Mouse (Mus musculus): ENCODE data around the gene Atxn2l.

Gene Atxn2l

DNA sequence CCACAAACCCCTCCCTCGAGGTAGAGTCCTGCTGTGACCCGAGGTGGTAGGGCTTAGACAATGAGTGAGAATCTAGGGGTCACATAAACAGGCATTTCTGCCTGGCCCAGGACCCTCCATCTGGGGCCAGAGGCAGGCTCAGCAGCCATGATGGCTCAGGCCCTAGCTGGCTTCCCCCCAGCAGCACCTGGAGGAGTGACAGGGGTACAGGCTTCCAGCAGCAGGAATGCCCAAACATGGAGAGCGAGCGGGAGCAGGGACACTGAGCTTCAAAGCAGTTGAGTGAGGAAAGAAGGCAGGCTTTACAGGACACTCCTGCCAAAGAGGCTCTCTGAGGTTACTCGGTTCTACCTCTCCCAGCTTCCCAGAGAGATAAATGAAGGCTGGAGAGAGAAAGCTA is 38.4 kb downstream of the Atxn2l start:
- CTCF ChIA-PET, result interaction anchor here (0.6 kb wide), 1 partner anchor 62 kb away, joined by 8 read pairs; no protein-coding TSS in a partner anchor

DNA sequence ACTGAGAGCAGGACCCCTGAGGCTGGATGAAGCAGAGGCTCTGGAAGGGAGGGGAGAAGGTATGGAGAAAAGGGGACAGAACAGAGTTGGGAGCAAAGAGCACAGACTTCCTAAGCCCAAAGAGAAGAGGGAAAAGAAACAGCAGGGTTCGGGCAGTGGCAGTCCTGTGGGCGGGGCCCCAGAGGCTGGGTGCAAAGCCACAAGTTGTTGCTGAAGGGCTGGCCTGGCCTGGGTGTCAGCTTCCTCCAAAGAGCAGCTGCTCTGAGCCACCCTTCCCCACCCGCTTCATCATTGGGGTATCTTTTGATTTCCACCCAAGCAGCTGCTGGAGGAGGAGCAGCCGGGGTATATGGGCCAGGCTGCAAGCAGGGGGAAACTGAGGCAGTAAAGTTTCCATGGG is 39.1 kb downstream of the Atxn2l start:
- CTCF ChIA-PET, result interaction anchor here (0.5 to 0.6 kb wide), 2 partner anchors 63 to 134 kb away, joined by 5 to 8 read pairs; no protein-coding TSS in a partner anchor

DNA sequence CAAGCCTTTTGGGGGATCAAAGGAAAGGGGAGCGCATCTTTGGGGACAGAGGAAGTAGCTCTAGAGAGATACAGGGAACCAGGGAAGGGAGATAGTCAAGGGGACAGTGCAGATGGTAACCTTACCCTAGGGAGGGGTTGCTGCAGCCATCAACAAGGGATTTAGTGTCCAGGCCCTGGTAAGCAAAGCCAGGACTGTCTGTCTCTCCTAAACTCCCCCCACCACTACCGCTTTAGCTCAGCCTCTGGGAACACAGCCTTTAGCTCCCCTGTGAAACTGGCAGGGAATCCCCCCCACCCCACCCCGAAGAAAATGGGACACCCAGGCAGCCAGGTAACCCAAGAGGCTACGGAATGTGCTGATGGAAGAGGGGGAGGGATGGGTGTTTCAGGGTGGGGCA is 39.7 kb downstream of the Atxn2l start:
- CTCF ChIA-PET, result interaction anchor here (0.7 kb wide), 1 partner anchor 24 kb away, joined by 3 read pairs; no protein-coding TSS in a partner anchor

DNA sequence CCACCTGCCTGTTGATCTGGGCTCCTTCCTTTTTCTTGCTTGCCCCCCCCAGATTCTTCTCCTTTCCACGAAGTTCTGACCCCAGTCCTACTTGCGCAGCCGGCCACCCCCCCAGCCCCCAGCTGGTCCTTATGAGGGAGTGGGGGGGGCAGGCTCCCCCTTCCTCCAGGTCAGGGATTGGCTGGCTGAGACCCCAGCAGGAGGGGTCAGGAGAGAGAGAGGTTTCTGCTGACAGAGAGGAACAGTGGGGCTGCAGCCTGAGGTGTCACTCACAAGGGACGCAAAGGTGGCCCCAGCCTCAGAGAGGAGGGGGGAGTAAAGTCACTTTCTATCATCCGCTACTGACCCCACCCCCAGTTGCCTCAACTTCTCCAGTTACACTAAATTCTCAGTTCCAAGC is 40.2 kb downstream of the Atxn2l start, which contains the start of gene Atp2a1:
Gene Atp2a1, minus strand, starts transcription at position 105 of the 400 bp plus-strand sequence.
- CTCF ChIA-PET, result interaction anchor here (0.7 kb wide), 1 partner anchor 25 kb away, joined by 3 read pairs; no protein-coding TSS in a partner anchor

DNA sequence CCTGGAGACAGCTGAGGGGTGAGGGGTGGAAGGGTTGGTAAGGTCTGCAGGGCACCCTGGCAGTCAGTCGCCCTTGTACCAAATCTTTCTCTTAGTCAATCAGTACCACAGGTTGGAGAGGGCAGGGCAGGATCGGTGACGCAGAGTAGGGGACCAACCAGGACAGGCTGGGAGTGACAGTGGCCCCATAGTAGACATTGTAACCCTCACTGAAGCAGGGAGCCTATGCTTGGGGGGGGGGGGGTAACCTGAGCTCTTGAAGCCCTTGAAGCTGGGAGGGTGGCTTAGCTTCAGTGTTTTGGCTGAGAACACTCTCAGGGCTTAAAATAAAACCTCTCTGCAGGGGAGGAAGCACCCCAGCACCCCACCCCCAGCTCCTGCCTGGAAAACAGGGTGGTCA is 41.6 kb downstream of the Atxn2l start:
- CTCF ChIA-PET, result interaction anchor here (0.6 kb wide), 1 partner anchor 349 kb away, joined by 3 read pairs; no protein-coding TSS in a partner anchor

DNA sequence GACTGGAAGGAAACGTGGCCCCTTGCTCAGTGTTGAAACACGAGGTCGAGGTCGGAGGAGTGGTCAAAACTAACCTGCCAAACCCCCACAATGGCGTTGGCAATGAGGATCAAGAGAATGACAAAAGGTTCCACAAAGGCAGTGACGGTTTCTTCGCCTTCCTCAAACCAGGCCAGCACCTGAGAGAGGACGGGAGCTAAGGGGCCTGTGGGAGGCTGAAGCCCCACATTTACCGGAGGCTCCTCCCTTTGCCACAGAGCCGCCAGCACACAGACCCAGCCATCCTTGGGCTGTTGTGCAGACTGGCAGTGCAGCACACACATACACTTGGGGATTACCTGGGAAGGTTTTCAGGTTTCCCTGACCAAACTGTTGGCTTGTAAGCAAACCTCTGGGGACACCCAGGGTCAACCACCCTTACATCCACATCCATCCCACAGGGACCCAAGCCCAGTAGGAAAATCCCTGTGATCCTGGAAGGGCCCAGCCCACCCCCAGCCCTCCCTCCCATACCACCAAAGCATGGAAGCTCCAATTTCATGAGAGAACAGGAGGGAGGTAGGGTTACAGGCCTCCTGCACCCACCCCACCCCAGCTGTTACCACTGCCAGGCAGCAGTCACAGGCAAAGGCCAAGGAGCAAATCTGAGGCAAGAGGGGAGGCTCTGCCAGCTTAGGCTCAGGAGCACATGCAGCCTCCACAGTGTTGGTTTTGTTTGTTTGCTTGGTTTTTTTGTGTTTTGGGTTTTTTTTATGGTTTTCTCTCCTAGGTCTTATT is 42.4 kb downstream of the Atxn2l start:
- CTCF ChIA-PET, result no interaction called here

DNA sequence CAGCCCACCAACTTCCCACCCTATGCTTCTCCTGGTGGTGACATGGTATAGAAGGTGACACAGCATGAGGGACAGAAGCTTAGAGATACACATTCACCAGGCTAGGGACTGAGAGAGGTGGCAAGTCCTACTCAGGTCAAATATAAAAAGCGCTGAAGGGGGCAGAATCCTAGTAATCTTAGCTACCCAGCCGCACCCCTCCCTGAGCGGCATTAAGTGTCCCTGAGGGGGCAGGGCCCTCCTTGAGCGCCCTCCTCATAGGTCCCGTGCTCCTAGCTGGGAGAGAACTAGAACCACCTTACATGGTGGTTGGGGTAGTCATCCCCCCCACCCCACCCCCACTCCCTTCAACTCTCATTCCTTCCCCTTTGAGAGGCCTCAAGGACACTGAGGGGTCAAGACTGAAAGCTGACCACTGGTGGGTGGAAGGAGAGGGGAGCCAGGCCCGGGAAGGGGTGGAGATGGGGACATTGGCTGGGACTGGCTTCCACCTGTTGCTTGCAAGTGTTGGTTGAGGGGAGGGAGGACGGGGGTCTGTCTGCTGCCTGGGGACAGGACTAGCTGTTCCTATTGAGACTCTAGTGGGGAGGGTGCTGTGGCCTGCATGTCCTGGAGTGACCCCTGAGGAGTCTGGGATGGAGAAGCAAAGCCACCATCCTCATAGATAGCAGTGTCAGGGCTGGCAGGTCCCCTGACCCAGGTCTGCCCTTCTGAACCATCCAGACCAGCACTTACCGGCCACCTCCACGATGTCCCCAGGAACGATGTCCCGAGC is 44.2 kb downstream of the Atxn2l start:
- CTCF ChIA-PET, result no interaction called here

DNA sequence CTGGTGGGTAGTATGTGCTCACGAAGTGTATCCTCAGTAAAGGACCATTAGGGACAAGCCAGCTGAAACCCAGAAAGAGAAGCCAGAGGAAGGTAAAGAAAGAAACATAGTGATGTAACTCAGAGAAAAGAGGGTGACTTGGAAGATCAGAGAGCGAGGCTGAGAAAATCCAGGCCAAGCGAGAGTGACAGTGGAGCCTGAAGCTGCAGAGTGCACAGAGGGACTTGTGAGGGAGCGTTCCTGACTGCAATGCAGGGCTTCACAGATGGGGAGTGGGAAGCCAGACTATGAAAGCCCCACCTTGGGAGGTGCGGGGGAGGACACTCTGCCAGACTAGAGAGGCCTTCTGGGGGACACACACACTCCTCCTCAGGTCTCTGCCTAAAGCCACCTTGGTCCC is 45.0 kb downstream of the Atxn2l start:
- CTCF ChIA-PET, result no interaction called here

DNA sequence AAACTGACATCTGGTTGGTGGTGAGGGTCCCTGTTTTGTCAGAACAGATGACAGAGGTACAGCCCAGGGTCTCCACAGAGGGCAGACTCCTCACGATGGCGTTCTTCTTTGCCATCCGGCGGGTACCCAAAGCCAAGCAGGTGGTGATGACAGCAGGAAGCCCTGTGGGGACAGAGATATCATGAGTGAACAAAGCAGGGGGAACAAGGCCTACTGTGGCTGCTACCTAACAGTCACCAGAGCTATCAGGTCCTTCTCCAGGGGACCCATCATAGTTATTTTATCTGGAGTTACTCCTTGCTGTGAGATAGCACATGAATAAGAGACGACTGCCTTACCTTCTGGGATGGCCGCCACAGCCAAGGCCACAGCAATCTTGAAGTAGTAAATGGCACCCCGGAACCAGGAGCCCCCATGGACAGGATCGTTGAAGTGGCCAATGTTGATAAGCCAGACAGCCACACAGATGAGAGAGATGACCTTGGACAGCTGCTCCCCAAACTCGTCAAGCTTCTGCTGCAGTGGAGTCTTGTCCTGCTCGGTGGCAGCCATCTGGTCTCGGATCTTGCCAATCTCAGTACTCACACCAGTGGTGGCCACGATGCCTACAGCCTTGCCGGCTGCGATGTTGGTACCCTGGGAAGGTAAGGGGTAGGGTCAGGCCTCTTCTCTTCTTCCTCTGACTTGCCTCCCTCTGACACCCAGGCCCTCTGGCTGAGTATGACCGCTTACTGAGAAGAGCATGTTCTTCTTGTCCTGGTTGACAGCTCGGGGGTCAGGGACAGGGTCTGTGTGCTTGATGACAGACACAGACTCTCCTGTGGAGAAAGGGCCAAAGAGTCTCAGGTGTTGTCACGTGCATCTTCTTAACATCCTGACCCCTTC is 46.6 kb downstream of the Atxn2l start:
- CTCF ChIA-PET, result no interaction called here

DNA sequence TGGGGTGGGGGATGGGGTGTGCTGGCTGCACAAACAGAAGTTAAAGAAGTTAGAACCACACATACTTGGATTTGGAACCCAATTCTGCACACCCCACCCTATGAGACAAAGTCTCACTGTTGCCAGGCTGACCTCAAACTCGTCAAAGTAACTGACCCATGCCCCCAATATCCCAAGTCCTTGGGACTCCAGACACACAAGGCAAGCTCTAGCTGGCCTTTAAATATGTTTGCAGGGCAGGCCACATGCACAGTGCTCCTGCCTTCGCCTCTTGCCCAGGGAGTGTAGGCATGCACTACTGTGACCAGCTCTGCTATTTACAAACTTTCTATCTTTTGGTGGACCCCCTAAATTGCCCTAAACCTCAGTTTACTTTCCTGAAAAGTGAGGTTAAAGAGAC is 48.0 kb downstream of the Atxn2l start:
- CTCF ChIA-PET, result no interaction called here

DNA sequence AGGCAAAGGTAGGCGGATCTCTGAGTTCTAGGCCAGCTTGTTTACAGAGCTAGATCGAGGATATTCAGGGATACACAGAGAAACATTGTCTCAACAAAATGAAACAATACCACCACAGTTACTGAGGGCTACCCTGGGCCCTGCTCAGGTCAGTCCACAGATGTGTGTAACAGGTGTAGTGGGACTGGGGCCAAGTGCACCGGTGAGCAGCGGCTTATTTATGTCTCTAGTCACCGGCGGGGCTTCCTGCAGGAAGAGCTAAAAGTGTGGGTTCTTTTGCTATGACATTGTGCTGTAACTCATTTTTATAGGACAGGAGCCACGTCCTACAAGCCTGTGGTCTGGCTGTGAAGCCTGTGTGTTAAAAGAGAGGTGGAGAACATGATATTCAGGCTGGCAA is 49.4 kb downstream of the Atxn2l start:
- CTCF ChIA-PET, result interaction anchor here (0.7 kb wide), 1 partner anchor 54 kb away, joined by 3 read pairs; no protein-coding TSS in a partner anchor

DNA sequence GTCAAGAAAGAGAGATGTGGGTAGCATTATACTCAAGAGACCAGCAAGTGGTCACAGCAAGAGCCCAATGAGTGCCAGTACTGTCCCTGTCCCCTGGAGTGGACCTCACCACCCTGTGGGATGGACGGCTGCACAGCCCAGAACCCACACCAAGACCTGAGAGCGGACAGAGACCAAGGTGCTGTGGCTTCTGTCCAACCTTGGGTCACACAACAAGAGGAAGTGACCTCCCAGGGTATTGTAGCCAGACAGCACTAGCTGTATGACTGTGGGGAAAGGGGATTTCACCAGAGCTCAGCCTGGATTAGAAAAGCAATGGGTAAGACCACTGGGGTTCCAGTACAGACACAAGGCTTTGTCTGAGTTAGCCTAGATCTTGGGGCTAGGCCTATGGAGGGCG is 51.0 kb downstream of the Atxn2l start:
- CTCF ChIA-PET, result no interaction called here

DNA sequence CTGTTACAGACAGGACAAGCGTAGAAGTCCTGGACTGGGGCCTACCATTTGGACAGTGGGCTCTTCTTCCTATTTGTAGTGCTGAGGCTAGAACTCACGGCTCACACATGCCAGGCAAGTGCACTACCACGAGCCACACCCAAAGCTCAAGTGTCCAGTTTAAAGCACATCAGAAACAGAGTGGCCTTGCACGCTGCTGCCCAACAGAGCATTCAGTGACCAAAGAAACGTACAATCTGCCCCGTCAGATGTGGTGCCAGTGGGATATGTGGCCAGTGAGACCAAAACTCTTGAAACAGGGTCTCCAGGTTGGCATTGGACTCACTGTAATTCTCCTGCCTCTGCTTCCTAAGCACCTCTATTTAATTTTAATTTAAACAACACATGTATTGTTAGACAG is 52.6 kb downstream of the Atxn2l start:
- CTCF ChIA-PET, result no interaction called here

DNA sequence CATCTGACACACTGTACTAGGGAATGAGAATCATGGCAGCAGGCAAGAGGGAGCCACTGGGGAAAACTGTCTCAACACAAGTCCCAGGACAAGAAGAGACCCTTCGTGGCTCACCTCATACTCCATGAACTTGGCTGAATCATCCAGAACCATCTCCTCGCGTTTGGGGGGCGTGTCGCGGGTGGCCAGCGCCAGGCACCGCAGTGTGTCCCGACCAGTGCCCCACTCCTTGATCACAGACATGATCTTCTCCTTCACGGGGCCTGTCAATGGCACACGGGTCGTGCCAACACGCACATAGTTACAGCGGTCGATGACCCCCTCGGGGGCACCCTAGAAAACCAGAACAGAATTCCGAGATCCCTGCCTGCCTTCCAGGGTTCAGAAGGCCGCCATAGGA is 53.2 kb downstream of the Atxn2l start:
- CTCF ChIA-PET, result no interaction called here

DNA sequence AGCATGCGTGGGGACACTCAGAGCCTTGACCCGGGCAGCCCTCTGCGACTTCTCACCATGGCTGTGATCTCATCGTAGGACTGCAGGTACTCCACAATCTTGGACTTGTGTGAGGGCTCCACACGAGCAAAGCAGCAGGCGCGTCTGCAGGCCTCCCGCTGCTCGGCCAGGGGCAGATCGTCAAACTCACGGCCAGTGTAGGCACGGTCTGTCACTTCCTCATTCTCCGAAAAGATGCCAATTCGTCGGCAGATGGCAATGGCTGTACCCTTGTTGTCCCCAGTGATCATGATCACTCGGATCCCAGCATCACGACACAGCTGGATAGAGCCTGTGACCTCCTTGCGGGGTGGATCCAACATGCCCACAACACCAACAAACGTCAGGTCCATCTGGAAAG is 54.8 kb downstream of the Atxn2l start:
- CTCF ChIA-PET, result interaction anchor here (0.6 kb wide), 1 partner anchor 15 kb away, joined by 6 read pairs; no protein-coding TSS in a partner anchor

DNA sequence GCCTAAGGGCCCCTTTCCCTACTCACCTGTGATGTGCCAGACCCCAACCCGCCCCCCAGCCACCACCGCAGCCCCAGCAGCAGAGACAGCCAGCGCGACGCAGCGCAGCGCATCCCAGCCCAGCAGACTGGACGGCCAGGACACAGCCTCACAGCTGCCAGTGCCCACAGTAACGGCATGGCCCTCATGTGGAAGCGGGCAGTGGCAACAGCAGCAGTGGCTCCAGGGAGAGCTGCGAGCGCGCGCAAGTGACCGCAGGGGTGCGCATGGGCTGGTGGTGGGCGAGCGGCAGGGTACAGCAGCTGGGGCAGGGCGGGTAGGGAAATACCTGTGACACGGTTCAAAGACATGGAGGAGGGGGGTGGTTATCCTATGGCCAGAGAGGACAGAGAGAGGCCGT is 57.0 kb downstream of the Atxn2l start:
- CTCF ChIA-PET, result interaction anchor here (0.7 to 0.9 kb wide), 2 partner anchors 24 to 799 kb away, joined by 6 to 13 read pairs; no protein-coding TSS in a partner anchor

DNA sequence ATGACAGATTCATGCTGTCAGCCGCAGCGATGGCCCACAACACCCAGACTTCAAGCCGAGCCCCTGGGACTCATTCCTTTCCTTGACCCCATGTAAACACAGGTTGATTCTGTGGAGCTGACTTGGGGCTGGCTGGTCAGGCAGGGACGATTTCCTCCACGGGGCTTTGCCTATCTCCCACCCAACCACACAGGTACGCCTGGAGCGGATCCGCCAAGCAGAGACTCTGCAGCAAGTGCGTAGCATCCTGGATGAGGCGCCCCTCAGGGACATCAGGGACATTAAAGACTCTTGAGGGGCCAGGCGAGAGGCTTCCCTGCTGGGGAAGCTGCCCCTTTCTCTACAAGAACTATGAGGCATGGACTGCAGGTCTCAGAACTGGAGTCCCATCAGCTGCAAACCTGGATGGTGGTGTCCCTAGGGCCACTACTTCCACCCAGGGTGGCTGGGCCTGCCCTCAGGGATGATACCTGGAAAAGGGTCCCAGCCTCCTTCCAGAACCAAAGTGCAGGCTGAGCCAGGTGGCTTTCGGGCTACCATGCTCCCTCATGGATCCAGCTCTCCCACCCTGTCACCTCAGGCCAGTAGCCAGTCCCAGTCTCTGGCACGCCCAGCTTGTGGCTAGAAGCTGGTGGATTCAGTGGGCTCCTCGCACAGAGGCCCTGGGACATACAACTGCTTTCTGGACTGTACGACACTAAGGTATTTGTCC is 58.0 kb downstream of the Atxn2l start:
- CTCF ChIA-PET, result no interaction called here

DNA sequence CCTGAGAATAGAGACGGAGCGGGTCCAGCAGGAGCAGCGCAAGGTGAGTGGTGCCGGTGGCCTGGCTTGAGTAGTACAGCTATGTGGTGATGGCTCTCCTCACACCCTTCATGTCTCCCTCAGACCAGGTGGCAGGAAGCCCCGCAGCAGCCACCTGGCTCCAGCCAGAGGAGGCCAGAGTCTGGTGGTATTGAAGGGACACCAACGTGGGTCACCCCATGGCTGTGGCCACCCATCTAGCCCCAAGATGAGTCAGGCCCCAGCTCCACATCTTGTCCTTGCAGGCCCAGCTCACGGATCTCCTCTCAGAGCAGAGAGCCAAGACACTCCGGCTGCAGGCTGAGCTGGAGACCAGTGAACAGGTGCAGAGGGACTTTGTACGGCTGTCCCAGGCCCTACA is 58.7 kb downstream of the Atxn2l start:
- CTCF ChIA-PET, result no interaction called here

DNA sequence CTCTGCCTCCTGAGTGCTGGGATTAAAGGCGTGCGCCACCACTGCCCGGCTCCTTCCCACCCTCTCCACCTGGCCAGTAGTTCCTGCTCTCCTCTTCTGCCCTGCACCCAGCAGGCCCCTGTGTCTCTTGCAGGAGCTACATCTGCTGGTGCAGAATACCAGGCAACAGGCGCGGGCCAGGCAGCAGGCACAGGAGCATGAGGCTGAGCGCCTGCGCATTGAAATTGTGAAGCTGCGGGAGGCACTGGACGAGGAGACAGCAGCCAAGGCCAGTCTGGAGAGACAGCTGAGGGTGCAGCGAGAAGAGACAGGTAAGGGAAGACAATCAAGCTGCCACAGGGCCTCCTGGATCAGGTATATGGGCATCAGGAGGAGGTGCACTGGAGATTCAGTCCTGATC is 59.2 kb downstream of the Atxn2l start:
- CTCF ChIA-PET, result no interaction called here

Data from spleen, embryonic (tissue).